In the genomic region with DNA sequence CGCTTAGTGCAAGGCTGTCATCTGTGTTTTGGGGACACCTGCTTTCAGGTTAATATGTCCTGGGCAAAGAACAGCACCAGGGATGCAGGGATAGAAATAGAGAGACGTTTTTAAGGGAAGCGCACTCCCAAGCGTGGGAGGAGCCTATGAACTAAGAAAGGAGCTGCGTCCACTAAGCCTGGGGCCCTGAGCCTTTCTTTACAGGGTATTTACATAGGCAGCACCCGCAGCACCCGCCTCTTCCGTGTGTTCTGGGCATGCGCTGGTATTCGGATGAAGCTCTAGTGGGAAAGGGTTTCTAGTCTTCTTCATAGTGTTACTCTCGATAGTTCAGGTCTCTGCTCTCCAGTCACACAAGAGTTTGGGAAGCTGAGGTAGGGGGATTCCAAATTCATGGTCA, we compare ENCODE assay signal across 12 mouse cellular contexts.
DNase-seq lines count a peak whose midpoint lies in the region; ATAC-seq and TF ChIP-seq lines count a peak whose summit lies in the region.
"Had no signal": no experiment of that assay in that cellular context is flagged by ENCODE, and none has a peak within 500 bp of the region (broad histone marks: within the 10 kb centered on the region; RNA-seq: fewer than 3 reads in every experiment).

No protein-coding gene starts in this region.

- no peaks in the 10 kb centered on the region for H3K9me3 ChIP-seq in heart, embryonic 10.5 days
- H3K9me3 ChIP-seq in neural tube, embryonic 15.5 days (replicated peaks) = no peaks in the 10 kb centered on the region
- no peaks in the 10 kb centered on the region; the same call in 1 of the 2 replicates for H3K9me3 ChIP-seq in midbrain, embryonic 11.5 days (ENCODE audit: control insufficient read depth, low read length)

- no peak overlapping the region for H3K9ac ChIP-seq in neural tube, embryonic 15.5 days (replicated peaks)
- peak overlapping the region; percentile 3; the same call in 1 of the 2 replicates for H3K9ac ChIP-seq in midbrain, embryonic 11.5 days (ENCODE audit: low read length)

- no peak overlapping the region for H3K4me3 ChIP-seq in heart, embryonic 10.5 days
- no peak overlapping the region for H3K4me3 ChIP-seq in neural tube, embryonic 15.5 days (replicated peaks)
- H3K4me3 ChIP-seq in midbrain, embryonic 11.5 days (ENCODE audit: low read depth, low read length) = no peak overlapping the region
- H3K4me3 ChIP-seq in layer of hippocampus, adult 2 months = no peak overlapping the region
- H3K4me3 ChIP-seq: erythroblast, embryonic 14.5 days; left cerebral cortex, adult 2 months had no signal

- H3K4me1 ChIP-seq in heart, embryonic 10.5 days = peaks cover 55% of the 10 kb centered on the region
- peaks cover 48% of the 10 kb centered on the region for H3K4me1 ChIP-seq in neural tube, embryonic 15.5 days
- H3K4me1 ChIP-seq in midbrain, embryonic 11.5 days (ENCODE audit: control insufficient read depth, insufficient read depth, low read length) = peaks cover 55% of the 10 kb centered on the region

- WGBS in heart, embryonic 10.5 days = 33% methylated on average over 11 of the region's 11 CpGs
- WGBS in neural tube, embryonic 15.5 days = 24% methylated on average over 11 of the region's 11 CpGs
- 14% methylated on average over 11 of the region's 11 CpGs for WGBS in midbrain, embryonic 11.5 days

- H3K27ac ChIP-seq in heart, embryonic 10.5 days = peak overlapping the region; percentile 62; the same call in 1 of the 2 replicates
- H3K27ac ChIP-seq in neural tube, embryonic 15.5 days (replicated peaks) = no peak overlapping the region
- peak overlapping the region; percentile 50 for H3K27ac ChIP-seq in midbrain, embryonic 11.5 days (ENCODE audit: low read depth, low read length)
- no peak overlapping the region for H3K27ac ChIP-seq in layer of hippocampus, adult 2 months
- H3K27ac ChIP-seq: left cerebral cortex, adult 2 months had no signal

- H3K36me3 ChIP-seq in heart, embryonic 10.5 days = no peaks in the 10 kb centered on the region
- H3K36me3 ChIP-seq in neural tube, embryonic 15.5 days = no peaks in the 10 kb centered on the region
- no peaks in the 10 kb centered on the region for H3K36me3 ChIP-seq in midbrain, embryonic 11.5 days (ENCODE audit: control insufficient read depth, insufficient read depth, low read length)

- intact Hi-C loops in left cerebral cortex, postnatal 36 days (cut with DNase I) = no loop called here

- no peak for ATAC-seq in neural tube, embryonic 15.5 days (ENCODE audit: low FRiP score)
- peak; percentile 80 for ATAC-seq in midbrain, embryonic 11.5 days (ENCODE audit: low FRiP score)

- H3K27me3 ChIP-seq in heart, embryonic 10.5 days (ENCODE audit: insufficient read depth, poor library complexity, severe bottlenecking) = no peaks in the 10 kb centered on the region
- no peaks in the 10 kb centered on the region for H3K27me3 ChIP-seq in neural tube, embryonic 15.5 days (replicated peaks)
- H3K27me3 ChIP-seq in midbrain, embryonic 11.5 days (ENCODE audit: control insufficient read depth, insufficient read depth, low read length) = no peaks in the 10 kb centered on the region

- TF ChIP-seq CTCF in layer of hippocampus, adult 2 months (conservative IDR thresholded peaks at IDR 0.05) = no peak

- H3K4me2 ChIP-seq in neural tube, embryonic 15.5 days = no peak overlapping the region
- peak overlapping the region; percentile 26; the same call in 1 of the 2 replicates for H3K4me2 ChIP-seq in midbrain, embryonic 11.5 days

- DNase-seq in heart, embryonic 10.5 days (ENCODE audit: low spot score) = no peak
- DNase-seq in heart, adult 8-10 months (ENCODE audit: low spot score) = no peak
- DNase-seq in neural tube, embryonic 10.5 days (ENCODE audit: extremely low spot score, low spot score) = peak; percentile 32
- DNase-seq in midbrain, embryonic 11.5 days (ENCODE audit: low spot score, missing footprints) = peak; percentile 94
- DNase-seq in cerebellum, postnatal 25 days = no peak
- DNase-seq in layer of hippocampus, adult 2 months (ENCODE audit: low spot score in 2 of 2) = no peak
- DNase-seq in left cerebral cortex, postnatal 36 days (ENCODE audit: low spot score in 2 of 2) = no peak
- DNase-seq: B cell, adult 2 months; lung, postnatal 4 days had no signal

Comparison
In these comparisons a context has a peak if more than half of its experiments do, and no peak if none do; other contexts are left out.
1. DNase-seq: peak in neural tube, embryonic 10.5 days (single experiment) and midbrain, embryonic 11.5 days (single experiment); none in heart, embryonic 10.5 days (single experiment), heart, adult 8-10 months (single experiment), cerebellum, postnatal 25 days (0 of 2), layer of hippocampus, adult 2 months (0 of 2) and left cerebral cortex, postnatal 36 days (0 of 2).
2. H3K27ac ChIP-seq: peak in heart, embryonic 10.5 days (single experiment) and midbrain, embryonic 11.5 days (single experiment); none in neural tube, embryonic 15.5 days (single experiment) and layer of hippocampus, adult 2 months (single experiment).